Mouse (Mus musculus) retina, adult 2 months (tissue): ENCODE results near the gene Tspan10.

Experiments used
- DNase-seq: peaks from one replicate; pipeline ENCODE4 v3.0.0-alpha.2; 2012; ENCODE audit warnings: low read depth, low spot score

Tspan10 gene

GRCm38 (mm10) chr11:120454965-120455364, 12.5 kb downstream of the Tspan10 start:
- no peak for DNase-seq

DNA sequence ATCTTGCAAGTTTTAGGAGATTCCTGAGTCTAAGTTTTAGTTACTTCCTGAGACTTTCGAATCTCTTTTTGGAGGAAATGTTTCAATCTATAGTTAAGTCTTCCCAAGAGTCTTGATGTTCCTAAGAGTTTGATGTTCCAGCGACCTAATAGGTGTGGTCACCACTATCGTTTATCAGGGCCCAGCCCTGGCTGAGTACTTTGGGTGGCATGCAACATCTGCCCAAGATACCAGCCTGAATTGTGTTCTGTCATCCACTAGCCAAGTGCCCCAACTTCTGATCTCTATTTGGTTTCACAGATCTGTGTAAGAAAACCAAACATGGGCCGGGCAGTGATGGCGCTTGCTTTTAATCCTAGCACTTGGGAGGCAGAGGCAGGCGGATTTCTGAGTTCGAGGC, 13.0 kb downstream of the Tspan10 start:
- DNase-seq = no peak

GRCm38 (mm10) chr11:120457370-120457769, 14.9 kb downstream of the Tspan10 start:
- no peak for DNase-seq

GRCm38 (mm10) chr11:120457772-120458751, 15.6 kb downstream of the Tspan10 start, which contains the start of the genes Oxld1 and Ccdc137:
Oxld1 (minus strand) TSS chr11:120458068.
Ccdc137 (plus strand) TSS chr11:120458115.
- DNase-seq = no peak

- DNase-seq = no peak
Measured at GRCm38 (mm10) chr11:120458847-120459597, 16.6 kb downstream of the Tspan10 start.

DNA sequence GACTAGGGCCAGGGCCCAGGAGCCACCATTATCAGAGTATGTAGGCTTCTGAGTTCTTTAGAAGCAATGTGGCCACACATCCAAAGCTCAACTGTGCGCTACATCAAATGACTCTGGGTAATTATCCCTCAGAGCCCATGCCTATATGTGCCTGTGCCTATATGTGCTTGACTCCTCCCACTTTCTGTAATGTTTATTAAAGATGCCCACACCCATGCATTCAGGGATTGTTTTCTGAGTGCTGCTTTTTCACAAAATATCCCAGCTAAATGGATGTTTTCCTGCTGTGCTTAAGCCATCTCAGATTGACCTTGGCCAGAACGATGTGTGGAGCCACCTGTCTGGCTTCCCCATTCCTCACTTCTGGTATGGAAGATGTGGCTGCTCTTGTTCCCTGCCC, 21.1 kb downstream of the Tspan10 start:
- no peak for DNase-seq

- no peak for DNase-seq
Measured at GRCm38 (mm10) chr11:120464365-120464764, 21.9 kb downstream of the Tspan10 start.

DNA sequence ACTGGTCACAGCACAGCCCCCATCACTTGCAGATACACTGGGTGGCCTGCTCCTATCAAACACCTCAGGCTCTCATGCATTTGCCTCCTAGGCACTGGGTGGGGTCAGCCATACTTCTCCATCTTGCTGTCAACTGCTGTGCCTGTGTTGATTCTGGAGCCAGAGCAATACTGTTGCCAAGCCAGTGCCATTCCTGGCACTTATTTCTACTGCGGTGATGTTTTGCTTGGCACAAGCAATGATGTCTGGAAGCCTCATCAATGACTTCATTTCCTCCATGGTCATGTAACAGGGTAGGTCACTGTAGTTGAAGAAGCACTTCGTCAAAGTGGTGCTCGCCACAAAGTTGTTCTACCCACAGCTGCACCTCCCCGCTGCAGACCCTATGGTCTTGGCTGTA, 23.1 kb downstream of the Tspan10 start:
- DNase-seq = no peak

- DNase-seq = peak; percentile 92
Measured at GRCm38 (mm10) chr11:120467051-120467735, 24.7 kb downstream of the Tspan10 start, which contains the start of gene Arl16. Arl16 (minus strand) TSS chr11:120467607.

GRCm38 (mm10) chr11:120467736-120468092, 25.3 kb downstream of the Tspan10 start:
- no peak for DNase-seq

GRCm38 (mm10) chr11:120472052-120472451, 29.6 kb downstream of the Tspan10 start:
- no peak for DNase-seq

DNA sequence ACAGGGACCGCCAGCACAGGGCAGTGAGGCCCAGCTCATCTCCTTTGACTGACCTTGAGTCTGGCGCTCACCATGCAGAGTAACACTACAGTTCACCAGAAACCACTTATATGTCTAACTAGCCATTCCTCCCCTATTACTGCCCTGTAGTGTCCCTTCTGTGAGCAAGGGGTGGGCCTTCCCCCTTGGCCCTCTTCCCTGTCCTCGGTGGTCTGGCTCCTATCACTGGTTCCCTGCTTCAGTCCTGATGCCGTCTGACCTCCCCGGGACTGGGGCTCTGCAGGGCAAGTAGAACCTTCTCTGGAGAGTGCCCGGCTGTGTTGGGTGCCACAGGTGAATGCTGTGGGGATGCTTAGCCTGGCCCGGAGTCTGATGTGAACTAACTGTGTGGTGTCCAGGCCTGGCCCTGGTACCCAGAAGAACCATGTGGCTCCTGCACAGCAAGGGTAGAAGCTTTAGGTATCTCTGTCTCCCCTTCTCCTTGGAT, 41.0 kb downstream of the Tspan10 start:
- DNase-seq = no peak

DNA sequence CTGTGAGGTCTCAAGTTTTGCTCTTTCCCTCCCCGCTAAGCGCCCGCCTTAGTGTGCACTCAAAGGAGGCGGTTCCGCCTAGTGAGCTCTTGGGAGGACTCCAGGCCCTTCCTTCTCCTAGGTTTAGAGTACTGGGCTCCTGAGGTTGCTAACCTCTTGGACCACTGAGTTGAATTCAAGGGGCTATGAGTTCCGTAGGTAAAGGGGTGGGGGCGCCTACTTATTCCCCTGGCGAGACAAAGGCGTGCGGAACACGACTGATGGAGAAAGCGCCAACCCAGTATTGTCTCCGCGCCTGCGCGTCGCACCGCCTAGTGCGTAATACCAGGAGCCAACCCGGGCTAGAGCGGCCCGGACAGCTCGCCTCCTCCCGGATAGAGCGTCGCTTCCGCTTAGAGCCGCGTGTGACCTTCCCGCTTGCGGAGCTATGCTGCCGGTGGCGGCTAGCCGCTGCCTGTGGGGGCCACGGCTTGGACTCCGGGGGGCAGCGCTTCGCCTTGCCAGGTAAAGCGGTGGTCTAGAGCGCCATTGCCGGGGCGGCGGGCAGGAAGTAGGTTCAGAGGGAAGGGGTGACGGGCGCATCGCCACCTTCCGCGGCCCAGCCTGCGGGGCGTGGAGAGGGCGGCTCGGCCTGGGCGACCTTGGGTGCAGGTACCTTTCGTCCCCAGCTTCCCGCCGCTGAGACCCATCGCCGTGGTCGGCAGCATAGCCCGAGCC, 42.0 kb downstream of the Tspan10 start, which contains the start of gene Mrpl12:
Mrpl12 (plus strand) TSS at position 349 of the 717 bp plus-strand sequence.
- DNase-seq = peak; percentile 93

DNA sequence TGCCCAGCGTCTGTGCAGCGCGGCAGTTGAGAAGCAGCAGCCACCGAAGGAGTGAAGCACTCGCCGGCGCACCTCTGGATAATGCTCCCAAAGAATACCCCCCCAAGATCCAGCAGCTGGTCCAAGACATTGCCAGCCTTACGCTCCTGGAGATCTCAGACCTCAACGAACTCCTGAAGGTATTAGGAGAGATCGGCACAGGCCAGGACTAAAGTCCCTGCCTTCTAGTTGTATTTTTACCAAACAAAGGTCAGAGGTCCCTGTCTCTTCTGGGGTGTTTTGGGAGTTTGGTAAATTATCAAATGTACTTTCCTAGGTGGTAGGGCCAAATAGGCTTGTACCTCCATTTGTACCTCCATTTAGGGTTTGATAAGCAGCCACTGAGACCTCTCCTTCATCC, 42.8 kb downstream of the Tspan10 start:
- DNase-seq = no peak

- no peak for DNase-seq
Measured at GRCm38 (mm10) chr11:120488516-120488915, 46.1 kb downstream of the Tspan10 start.

DNA sequence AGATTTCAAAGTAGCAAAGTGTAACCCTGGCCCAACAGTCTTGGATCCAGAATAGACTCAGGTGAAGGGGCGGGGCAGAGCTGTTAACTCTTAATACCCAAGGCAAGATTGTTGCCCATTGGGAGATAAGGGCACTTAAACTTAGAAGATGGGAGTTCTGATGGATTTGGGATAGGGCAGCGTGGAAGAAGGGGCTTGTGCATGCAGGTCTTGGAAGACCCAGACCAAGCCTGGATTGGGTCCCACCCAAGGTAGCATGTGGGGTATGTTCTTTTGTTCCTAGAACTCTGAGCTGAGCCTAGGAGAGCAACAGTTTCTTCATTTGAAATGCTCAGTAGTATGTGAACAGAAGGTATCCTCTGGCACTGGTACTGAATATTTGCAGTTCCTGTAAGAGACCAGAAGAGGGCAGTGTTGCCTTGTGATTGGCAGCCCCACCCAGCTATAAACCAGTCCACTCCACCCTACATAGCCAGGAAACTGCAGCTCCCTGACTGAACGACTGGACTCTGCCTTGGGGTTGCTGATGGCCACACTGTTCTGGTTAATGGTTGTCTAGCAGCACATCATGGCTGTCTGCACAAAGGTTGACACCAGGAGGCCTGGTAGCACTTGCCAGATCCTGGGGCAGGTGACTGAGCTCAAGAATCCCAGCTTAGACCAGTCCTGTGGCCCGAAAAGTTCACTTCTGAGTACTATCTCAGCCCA, 46.8 kb downstream of the Tspan10 start:
- DNase-seq = peak; percentile 69

DNA sequence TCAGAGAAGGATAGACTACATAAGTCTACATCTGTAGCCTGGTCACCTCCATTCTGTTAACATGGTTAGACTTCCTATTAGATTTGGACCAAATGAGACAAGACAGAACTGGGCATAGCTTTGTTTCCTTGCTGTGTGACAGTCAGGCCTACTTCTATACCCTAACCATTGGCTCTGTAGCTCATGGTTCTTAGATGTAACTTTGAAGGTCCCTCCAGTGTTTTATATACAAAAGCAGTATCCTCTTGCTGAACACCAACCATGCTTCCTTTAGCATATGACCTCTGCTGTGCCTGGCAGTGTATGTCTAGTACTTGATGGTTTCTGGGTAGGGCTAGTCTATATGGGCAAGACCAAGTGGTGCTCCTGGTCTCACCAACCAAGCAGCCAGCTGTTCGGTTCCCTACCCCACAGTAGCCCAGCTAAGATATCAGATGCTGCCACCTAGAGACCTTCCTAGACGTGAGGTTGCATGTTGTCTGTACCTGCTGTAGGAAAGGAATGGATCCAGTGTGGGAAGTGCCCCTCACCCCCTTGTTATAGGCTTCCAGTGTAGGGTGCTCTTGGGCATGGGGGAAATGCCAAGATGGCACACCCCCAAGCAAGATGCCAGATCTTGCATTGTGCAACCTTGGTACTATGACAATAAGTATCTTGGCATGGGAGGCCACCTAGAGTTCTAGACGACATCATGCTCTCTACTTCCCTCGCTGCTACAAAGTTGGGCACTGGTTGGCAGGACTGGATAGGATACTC, 48.0 kb downstream of the Tspan10 start:
- DNase-seq = no peak

DNA sequence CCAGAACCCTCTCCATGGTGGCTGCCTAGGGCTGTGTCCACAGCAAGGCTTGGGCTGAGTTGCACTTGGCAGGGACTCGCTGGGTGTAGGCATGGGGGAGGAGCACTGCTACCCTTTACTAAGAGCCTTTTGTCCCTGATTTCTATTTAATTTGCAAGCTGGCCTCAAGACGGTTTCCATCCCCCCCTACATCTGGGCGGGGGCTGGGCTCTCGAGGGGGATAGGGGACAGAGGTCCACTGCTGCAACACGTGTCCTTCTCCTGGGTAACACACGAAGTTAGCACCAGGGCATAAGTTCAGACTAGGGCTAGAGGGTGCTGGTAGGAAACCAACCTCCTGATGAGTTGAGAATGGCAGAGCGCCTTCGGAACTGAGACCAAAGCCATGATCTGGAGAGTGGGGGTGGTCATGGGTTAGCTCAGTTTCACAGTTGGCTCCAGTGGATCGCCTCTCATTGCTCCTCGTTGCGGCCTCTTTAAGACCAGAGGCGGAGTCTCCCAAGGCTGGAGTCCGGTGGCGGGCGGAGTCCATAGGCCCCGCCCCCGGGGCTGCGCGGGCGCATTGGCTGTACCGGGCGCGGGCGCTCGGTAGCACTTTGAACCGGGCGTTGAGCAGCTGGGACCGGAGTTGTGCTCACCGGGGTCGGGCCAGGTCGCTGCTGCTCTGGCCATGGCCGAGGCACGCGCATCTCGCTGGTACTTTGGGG, 49.0 kb downstream of the Tspan10 start, which contains the start of gene Slc25a10:
Slc25a10 (plus strand) TSS at position 524 of the 707 bp plus-strand sequence.
- DNase-seq = peak; percentile 65
